Mouse (Mus musculus): ENCODE results near the gene Nop10.
"Not testable (repeated sequence)": the region's sequence is repeated elsewhere in the genome, so short reads cannot be mapped to it uniquely, and the experiment has no call there.

Nop10 gene

GRCm38 (mm10) chr2:112265448-112266241, 3.9 kb downstream of the Nop10 start, which contains the start of gene Slc12a6:
Gene Slc12a6, plus strand, starts transcription at chr2:112265825.
- peak; percentile 92 for DNase-seq (ENCODE audit: low spot score)

GRCm38 (mm10) chr2:112266242-112266592, 4.5 kb downstream of the Nop10 start, which contains the start of gene Gm21985:
Gene Gm21985, plus strand, starts transcription at chr2:112266314.
- peak; percentile 72 for DNase-seq (ENCODE audit: low spot score)

- peak; percentile 22 for DNase-seq (ENCODE audit: low spot score)
These were observed 5.1 kb downstream of the Nop10 start for GRCm38 (mm10) chr2:112266780-112267179.

- DNase-seq (ENCODE audit: low spot score): no peak
These were observed 6.0 kb downstream of the Nop10 start for GRCm38 (mm10) chr2:112267547-112268269.

- no peak for DNase-seq (ENCODE audit: low spot score)
These were observed 8.3 kb downstream of the Nop10 start for GRCm38 (mm10) chr2:112270011-112270410.

- no peak for DNase-seq (ENCODE audit: low spot score)
These were observed 11.2 kb downstream of the Nop10 start for GRCm38 (mm10) chr2:112272909-112273308.

- DNase-seq (ENCODE audit: low spot score): no peak
These were observed 11.7 kb downstream of the Nop10 start for GRCm38 (mm10) chr2:112273474-112273873.

GRCm38 (mm10) chr2:112276870-112277269, 15.1 kb downstream of the Nop10 start:
- DNase-seq (ENCODE audit: low spot score): no peak

- DNase-seq (ENCODE audit: low spot score): no peak
These were observed 21.1 kb downstream of the Nop10 start for GRCm38 (mm10) chr2:112282846-112283245.

- no peak for DNase-seq (ENCODE audit: low spot score)
These were observed 22.8 kb downstream of the Nop10 start for GRCm38 (mm10) chr2:112284363-112285030.

GRCm38 (mm10) chr2:112285031-112285390, 23.3 kb downstream of the Nop10 start:
- no peak for DNase-seq (ENCODE audit: low spot score)

- not testable (repeated sequence) for DNase-seq (ENCODE audit: low spot score)
These were observed 24.3 kb downstream of the Nop10 start for GRCm38 (mm10) chr2:112286062-112286461.

- no peak for DNase-seq (ENCODE audit: low spot score)
These were observed 25.3 kb downstream of the Nop10 start for GRCm38 (mm10) chr2:112287059-112287458.

- no peak for DNase-seq (ENCODE audit: low spot score)
These were observed 27.8 kb downstream of the Nop10 start for GRCm38 (mm10) chr2:112289507-112289906.

GRCm38 (mm10) chr2:112292823-112293222, 31.1 kb downstream of the Nop10 start:
- no peak for DNase-seq (ENCODE audit: low spot score)

- DNase-seq (ENCODE audit: low spot score): no peak
These were observed 34.5 kb downstream of the Nop10 start for GRCm38 (mm10) chr2:112296211-112296610.

- DNase-seq (ENCODE audit: low spot score): no peak
These were observed 36.5 kb downstream of the Nop10 start for GRCm38 (mm10) chr2:112298221-112298620.

- no peak for DNase-seq (ENCODE audit: low spot score)
These were observed 46.9 kb downstream of the Nop10 start for GRCm38 (mm10) chr2:112308671-112309070.

- no peak for DNase-seq (ENCODE audit: low spot score)
These were observed 47.5 kb downstream of the Nop10 start for GRCm38 (mm10) chr2:112309161-112309600.

Data from spleen, adult 12 weeks (tissue).